Mouse (Mus musculus) ES-Bruce4 (cell line): ENCODE results near the gene Med6. TPM values are rescaled to one million over a fixed set of nuclear protein-coding genes. Genes with fewer than 3 reads are reported as not detected.
A peak's percentile ranks its signal among the peaks of the same experiment; 100 is the strongest.
"Not testable (repeated sequence)": the region's sequence is repeated elsewhere in the genome, so short reads cannot be mapped to it uniquely, and the experiment has no call there.

Experiments used
- H3K27ac ChIP-seq: 2 replicates; pipeline ENCODE4 v1.5.1; 2012; ENCODE audit warnings: low read length, inconsistent platforms; ENCODE audit not compliant: insufficient read depth
- H3K27me3 ChIP-seq: 2 replicates; pipeline ENCODE4 v1.6.1; 2012; ENCODE audit warnings: mild to moderate bottlenecking, low read length, inconsistent platforms; ENCODE audit not compliant: control insufficient read depth, poor library complexity, insufficient read depth, severe bottlenecking
- H3K36me3 ChIP-seq: 2 replicates; pipeline ENCODE4 v1.6.1; 2012; ENCODE audit warnings: inconsistent platforms, mild to moderate bottlenecking, low read length, moderate library complexity; ENCODE audit not compliant: control insufficient read depth, poor library complexity, insufficient read depth, severe bottlenecking
- H3K4me1 ChIP-seq: one replicate; pipeline ENCODE4 v1.8.1; 2011; ENCODE audit warnings: low read length; ENCODE audit not compliant: control insufficient read depth, insufficient read depth
- H3K4me3 ChIP-seq: 2 replicates; pipeline ENCODE4 v1.5.1; 2011; ENCODE audit warnings: low read depth, mild to moderate bottlenecking, low read length
- H3K9ac ChIP-seq: 2 replicates; pipeline ENCODE4 v1.6.1; 2012; ENCODE audit warnings: low read depth, mild to moderate bottlenecking, inconsistent platforms; ENCODE audit not compliant: poor library complexity, severe bottlenecking
- H3K9me3 ChIP-seq: replicated peaks from 2 replicates; pipeline ENCODE4 v1.6.1; 2012; ENCODE audit warnings: mild to moderate bottlenecking, low read length, inconsistent platforms; ENCODE audit not compliant: control insufficient read depth, poor library complexity, insufficient read depth, severe bottlenecking
- CTCF ChIP-seq: IDR thresholded peaks from one replicate; pipeline ENCODE4 v1.8.1; 2011; ENCODE audit warnings: low read depth, low read length
- POLR2A ChIP-seq: IDR thresholded peaks from one replicate; pipeline ENCODE4 v1.8.1; 2011; ENCODE audit warnings: low read length; ENCODE audit not compliant: insufficient read depth
- polyA plus RNA-seq: library from polyadenylated mRNA; stranded (reverse); fragments of >200 nt; gene quantifications from 2 replicates; pipeline ENCODE4 v1.2.4, GENCODE M21; 2011; ENCODE audit warnings: low read depth; ENCODE audit not compliant: missing spikeins, insufficient read depth, insufficient read length

Med6 gene
- polyA plus RNA-seq, 1 experiment: 74.4 TPM

GRCm38 (mm10) chr12:81532316-81533028, 62.3 kb downstream of the Med6 start, which contains the start of the genes Gm20498 and Synj2bp:
Gm20498 (minus strand) TSS chr12:81532905.
Synj2bp (minus strand) TSS chr12:81532911.
- H3K4me1 ChIP-seq: no peaks in the 10 kb centered on the region
- no peaks in the 10 kb centered on the region for H3K9me3 ChIP-seq
- no peaks in the 10 kb centered on the region for H3K27me3 ChIP-seq
- no peak for TF ChIP-seq CTCF
- TF ChIP-seq POLR2A: peak; percentile 81
- no peaks in the 10 kb centered on the region for H3K36me3 ChIP-seq
- H3K9ac ChIP-seq: peak within 1 kb of the TSS; percentile 52
- peak within 1 kb of the TSS; percentile 19 for H3K27ac ChIP-seq
- peak within 1 kb of the TSS; percentile 83 for H3K4me3 ChIP-seq

GRCm38 (mm10) chr12:81530587-81530986, 64.2 kb downstream of the Med6 start:
- not testable (repeated sequence) for H3K27me3 ChIP-seq, H3K27ac ChIP-seq, H3K4me1 ChIP-seq, H3K9me3 ChIP-seq, H3K9ac ChIP-seq, H3K36me3 ChIP-seq
- peak overlapping the region; percentile 4; the same call in 1 of the 2 replicates for H3K4me3 ChIP-seq

Other genes starting within 250 kb of the Med6 start
- gene Gm4787, start 215.5 kb downstream of the Med6 start, polyA plus RNA-seq: 1.4 and 2.2 TPM in 2 replicates
- gene Adam4, start 173.1 kb downstream of the Med6 start, polyA plus RNA-seq: 2.0 and 2.7 TPM in 2 replicates
- 49.6 and 66.8 TPM in 2 replicates for gene Cox16, start 109.9 kb downstream of the Med6 start, polyA plus RNA-seq
- gene Gm20498, start 62.1 kb downstream of the Med6 start, polyA plus RNA-seq: 17.0 and 26.8 TPM in 2 replicates
- 38.3 and 43.0 TPM in 2 replicates for gene Synj2bp, start 62.1 kb downstream of the Med6 start, polyA plus RNA-seq
- 0.30 TPM in 1 of 2 replicates, not detected in the other for gene Adam21, start 26.5 kb downstream of the Med6 start, polyA plus RNA-seq
- 1.8 and 2.4 TPM in 2 replicates for gene Ttc9, start 36.2 kb upstream of the Med6 start, polyA plus RNA-seq
- gene Map3k9, start 186.2 kb upstream of the Med6 start, polyA plus RNA-seq: 13.8 and 16.4 TPM in 2 replicates